Mouse (Mus musculus) heart, embryonic 14.5 days (tissue): ENCODE results near the gene Slc27a4. TPM values are rescaled to one million over a fixed set of nuclear protein-coding genes. Genes with fewer than 3 reads are reported as not detected.

Experiments used
- ATAC-seq: fragments of 200-750 bp; cut with Nextera tagmentation; 2 replicates; pipeline ENCODE4 v1.8.0; 2017; ENCODE audit warnings: low read depth, moderate TSS enrichment; ENCODE audit not compliant: insufficient number of reproducible peaks, insufficient read depth, low FRiP score
- H3K27ac ChIP-seq, 2 experiments: fragments of 200-500 bp in 1 of 2; fragments of 300-500 bp in 1 of 2; sonication (generic) in 1 of 2; replicated peaks in 1 of 2; 2 replicates each; pipeline ENCODE4 v1.5.1; 2012 to 2014; ENCODE audit warnings: low read depth in 2 of 2, low read length in 2 of 2, control low read depth in 1 of 2, mild to moderate bottlenecking in 1 of 2, mixed read lengths in 1 of 2; ENCODE audit not compliant: control insufficient read depth in 1 of 2, insufficient read depth in 1 of 2
- H3K27me3 ChIP-seq: fragments of 300-500 bp; sonication (generic); 2 replicates; pipeline ENCODE4 v1.6.1; 2014; ENCODE audit warnings: mild to moderate bottlenecking, low read length, control low read depth; ENCODE audit not compliant: control insufficient read depth, insufficient read depth
- H3K36me3 ChIP-seq: fragments of 300-500 bp; sonication (generic); 2 replicates; pipeline ENCODE4 v1.6.1; 2014; ENCODE audit warnings: mild to moderate bottlenecking, control low read depth, low read length, mixed read lengths; ENCODE audit not compliant: control insufficient read depth, insufficient read depth
- H3K4me1 ChIP-seq, 2 experiments: fragments of 200-500 bp in 1 of 2; fragments of 300-500 bp in 1 of 2; sonication (generic) in 1 of 2; 2 replicates each; pipeline ENCODE4 v1.6.1; 2012 to 2014; ENCODE audit warnings: low read length in 2 of 2, control low read depth in 1 of 2, mixed read lengths in 1 of 2; ENCODE audit not compliant: control insufficient read depth in 2 of 2, insufficient read depth in 2 of 2
- H3K4me2 ChIP-seq: fragments of 300-500 bp; sonication (generic); 2 replicates; pipeline ENCODE4 v1.6.1; 2014; ENCODE audit warnings: mild to moderate bottlenecking, low read length
- H3K4me3 ChIP-seq, 2 experiments: fragments of 200-500 bp in 1 of 2; fragments of 300-500 bp in 1 of 2; sonication (generic) in 1 of 2; 2 replicates each; pipeline ENCODE4 v1.5.1; 2012 to 2014; ENCODE audit warnings: low read length in 2 of 2, mild to moderate bottlenecking in 2 of 2, control low read depth in 1 of 2, low read depth in 1 of 2, moderate library complexity in 1 of 2; ENCODE audit not compliant: control insufficient read depth in 1 of 2, insufficient read depth in 1 of 2
- H3K9ac ChIP-seq: fragments of 300-500 bp; sonication (generic); 2 replicates; pipeline ENCODE4 v1.6.1; 2014; ENCODE audit warnings: mild to moderate bottlenecking, low read length
- H3K9me3 ChIP-seq: fragments of 300-500 bp; sonication (generic); 2 replicates; pipeline ENCODE4 v1.6.1; 2016; ENCODE audit warnings: low read length, control low read depth; ENCODE audit not compliant: control insufficient read depth
- WGBS: fragments of 180-500 bp; shearing (Covaris S2); extraction: QIAGEN DNeasy Blood & Tissue Kit; methylation state at CpG from one replicate; pipeline ENCODE4 v1.1.7; 2014; 5-methylcytosine and 5-hydroxymethylcytosine counted together
- polyA plus RNA-seq: library from polyadenylated mRNA; unstranded; fragments of >200 nt; fragmentation: Nextera tagmentation; extraction: Ambion mirVana; gene quantifications from 2 replicates; pipeline ENCODE4 v1.2.1, GENCODE M21; 2014

Gene Slc27a4
- polyA plus RNA-seq, 1 experiment from 2014 or later = 9.5 TPM

GRCm38 (mm10) chr2:29826926-29827708 lies 24.7 kb downstream of the Slc27a4 start:
- H3K4me3 ChIP-seq = peak overlapping the region; percentile 82 to 94
- under 1% methylated on average over 48 of the region's 48 CpGs for WGBS
- H3K27me3 ChIP-seq = no peaks in the 10 kb centered on the region
- H3K27ac ChIP-seq = peak overlapping the region; percentile 90 to 96
- H3K36me3 ChIP-seq = 0 out of 2 replicates have a peak, but pooled peaks cover 8% of the 10 kb centered on the region
- peaks cover 0 to 10% of the 10 kb centered on the region in 2 experiments; a peak in 2 of 4 replicates for H3K4me1 ChIP-seq
- H3K9me3 ChIP-seq = no peaks in the 10 kb centered on the region
- H3K9ac ChIP-seq = peak overlapping the region; percentile 91
- peak overlapping the region; percentile 83 for H3K4me2 ChIP-seq
- ATAC-seq = peak; percentile 93

GRCm38 (mm10) chr2:29827709-29828024 lies 25.2 kb downstream of the Slc27a4 start:
- H3K4me3 ChIP-seq = peak overlapping the region; percentile 82 to 94
- no peak for ATAC-seq
- 4% methylated on average over 12 of the region's 12 CpGs for WGBS

GRCm38 (mm10) chr2:29831106-29831505 lies 28.7 kb downstream of the Slc27a4 start:
- H3K9ac ChIP-seq = no peak overlapping the region
- H3K4me1 ChIP-seq = peaks cover 0 to 10% of the 10 kb centered on the region in 2 experiments; a peak in 2 of 4 replicates
- no peak overlapping the region for H3K4me3 ChIP-seq
- H3K27ac ChIP-seq = no peak overlapping the region
- ATAC-seq = no peak
- H3K9me3 ChIP-seq = no peaks in the 10 kb centered on the region
- 87% methylated on average over 4 of the region's 4 CpGs for WGBS
- H3K4me2 ChIP-seq = no peak overlapping the region
- H3K36me3 ChIP-seq = peaks cover 40% of the 10 kb centered on the region
- H3K27me3 ChIP-seq = no peaks in the 10 kb centered on the region

More at GRCm38 (mm10) chr2:29827709-29828024, 25.2 kb downstream of the Slc27a4 start:
- 0 out of 2 replicates have a peak, but pooled peaks cover 11% of the 10 kb centered on the region for H3K36me3 ChIP-seq
- H3K4me1 ChIP-seq = peaks cover 0 to 10% of the 10 kb centered on the region in 2 experiments; a peak in 2 of 4 replicates
- peak overlapping the region; percentile 83 for H3K4me2 ChIP-seq
- peak overlapping the region; percentile 91 for H3K9ac ChIP-seq
- peak overlapping the region in 1 of 2 experiments; percentile 41; a peak in 1 of 4 replicates for H3K27ac ChIP-seq
- no peaks in the 10 kb centered on the region for H3K9me3 ChIP-seq
- no peaks in the 10 kb centered on the region for H3K27me3 ChIP-seq

- Histone ChIP-seq H3K27me3 (no peaks in the 10 kb centered on the region), H3K9ac (no peak overlapping the region), H3K4me2 (no peak overlapping the region), H3K4me1 (no peaks in the 10 kb centered on the region), H3K36me3 (peaks cover 47% of the 10 kb centered on the region), H3K4me3 (no peak overlapping the region), H3K27ac (no peak overlapping the region), H3K9me3 (no peaks in the 10 kb centered on the region)
- WGBS = 95% methylated on average over 5 of the region's 5 CpGs
- ATAC-seq = no peak
Measured at GRCm38 (mm10) chr2:29833796-29834195, 31.4 kb downstream of the Slc27a4 start.

- ATAC-seq = no peak
- Histone ChIP-seq H3K4me3 (no peak overlapping the region), H3K27me3 (no peaks in the 10 kb centered on the region), H3K4me2 (no peak overlapping the region), H3K4me1 (no peaks in the 10 kb centered on the region), H3K36me3 (peaks cover 55% of the 10 kb centered on the region), H3K9ac (no peak overlapping the region), H3K27ac (no peak overlapping the region), H3K9me3 (no peaks in the 10 kb centered on the region)
- WGBS = 66% methylated on average over 2 of the region's 2 CpGs
Measured at GRCm38 (mm10) chr2:29835391-29835899, 33.0 kb downstream of the Slc27a4 start.

GRCm38 (mm10) chr2:29839460-29839859 lies 37.0 kb downstream of the Slc27a4 start:
- Histone ChIP-seq H3K4me1 (no peaks in the 10 kb centered on the region), H3K27me3 (peaks cover 13% of the 10 kb centered on the region), H3K4me3 (no peak overlapping the region), H3K36me3 (peaks cover 61% of the 10 kb centered on the region), H3K9me3 (no peaks in the 10 kb centered on the region), H3K4me2 (no peak overlapping the region), H3K27ac (no peak overlapping the region), H3K9ac (no peak overlapping the region)
- WGBS = 34% methylated on average over 4 of the region's 4 CpGs
- ATAC-seq = no peak

- Histone ChIP-seq H3K36me3 (peaks cover 43% of the 10 kb centered on the region), H3K4me1 (peaks cover 3 to 12% of the 10 kb centered on the region in 2 experiments; a peak in 3 of 4 replicates), H3K27me3 (peaks cover 50% of the 10 kb centered on the region), H3K4me2 (no peak overlapping the region), H3K27ac (no peak overlapping the region), H3K9me3 (no peaks in the 10 kb centered on the region), H3K9ac (no peak overlapping the region), H3K4me3 (no peak overlapping the region)
- no peak for ATAC-seq
- WGBS = 74% methylated on average over 9 of the region's 9 CpGs
Measured at GRCm38 (mm10) chr2:29843231-29844105, 41.0 kb downstream of the Slc27a4 start.
